Mouse (Mus musculus) brain, embryonic 14.5 days (tissue): ENCODE data around the gene Tmpo.

Source experiments
- CTCF ChIP-seq: fragments of 200-500 bp; IDR thresholded peaks from 2 replicates; pipeline ENCODE4 v1.5.1; 2012; ENCODE audit warnings: inconsistent platforms, mild to moderate bottlenecking, moderate library complexity, borderline replicate concordance; ENCODE audit not compliant: insufficient read depth, insufficient read length; ENCODE audit errors: extremely low read depth
- POLR2A ChIP-seq: fragments of 200-500 bp; IDR thresholded peaks from 2 replicates; pipeline ENCODE4 v1.6.1; 2012; ENCODE audit warnings: mild to moderate bottlenecking, inconsistent platforms, borderline replicate concordance; ENCODE audit not compliant: poor library complexity, insufficient read depth, insufficient read length, severe bottlenecking; ENCODE audit errors: extremely low read depth

- TF ChIP-seq CTCF (no peak), POLR2A (no peak)
These were observed 18.5 kb downstream of the Tmpo start for GRCm38 (mm10) chr10:91162511-91163163.
